Mouse (Mus musculus): ENCODE measurements around the gene Syap1.

DNA sequence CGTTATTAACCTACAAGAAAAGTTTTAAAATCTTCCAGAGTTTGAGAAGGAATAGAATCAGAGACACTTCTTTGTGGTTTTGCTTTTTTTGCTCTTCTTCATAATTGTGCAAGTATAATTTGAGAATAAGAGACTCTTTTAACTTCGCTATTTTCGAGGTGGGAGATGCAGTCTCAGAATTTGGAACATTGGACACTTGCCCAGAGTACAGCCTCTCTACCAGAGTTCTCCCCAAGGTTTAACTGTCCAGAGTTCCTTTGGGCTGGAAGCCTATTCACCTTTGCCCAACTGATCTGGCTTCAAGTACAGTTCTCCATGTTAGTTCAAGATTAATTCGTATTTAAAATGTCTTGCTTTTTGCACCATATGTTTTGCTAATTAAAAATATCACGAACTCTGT is 58.5 kb downstream of the Syap1 start:
- TF ChIP-seq CTCF (conservative IDR thresholded peaks at IDR 0.05; ENCODE audit: low read length) (no peak), NANOG (IDR thresholded peaks at IDR 0.05; ENCODE audit: borderline replicate concordance, low read length) (no peak), POU5F1 (IDR thresholded peaks at IDR 0.05; ENCODE audit: borderline replicate concordance, low read length) (no peak)

All from E14TG2a.4 (cell line).